8 mouse cellular contexts compared by ENCODE assay signal in genomic region chr7:80199286-80199685, GRCm38 (mm10). TPM values are rescaled to one million over a fixed set of nuclear protein-coding genes. Genes with fewer than 3 reads are reported as not detected.
DNase-seq lines count a peak whose midpoint lies in the region; ATAC-seq and TF ChIP-seq lines count a peak whose summit lies in the region.

No protein-coding gene starts in this region.

- H3K4me2 ChIP-seq in heart, embryonic 16.5 days (ENCODE audit: low read depth, low read length) = peak overlapping the region; percentile 81
- peak overlapping the region; percentile 80 for H3K4me2 ChIP-seq in hindbrain, embryonic 16.5 days (ENCODE audit: low read length)
- peak overlapping the region; percentile 60 for H3K4me2 ChIP-seq in midbrain, embryonic 14.5 days (ENCODE audit: low read length)

- no peak for DNase-seq in heart, adult 8-10 months (ENCODE audit: low spot score)
- DNase-seq in midbrain, embryonic 14.5 days = no peak
- no peak for DNase-seq in urinary bladder, postnatal 14 days (ENCODE audit: low spot score)
- DNase-seq in retina, embryonic 14.5 days (ENCODE audit: low spot score) = no peak

- peak overlapping the region; percentile 84; the same call in 1 of the 2 replicates for H3K27ac ChIP-seq in heart, embryonic 16.5 days (ENCODE audit: low read length)
- H3K27ac ChIP-seq in bone marrow macrophage, adult 2 months (ENCODE audit: insufficient read depth, low read depth, low read length) = no peak overlapping the region
- H3K27ac ChIP-seq in hindbrain, embryonic 16.5 days (ENCODE audit: low read depth, low read length) = peak overlapping the region; percentile 96
- peak overlapping the region; percentile 97 for H3K27ac ChIP-seq in midbrain, embryonic 14.5 days (replicated peaks; ENCODE audit: low read depth, low read length)

- H3K27me3 ChIP-seq in heart, embryonic 16.5 days (ENCODE audit: control insufficient read depth, insufficient read depth, low read length) = no peaks in the 10 kb centered on the region
- H3K27me3 ChIP-seq in hindbrain, embryonic 16.5 days (replicated peaks; ENCODE audit: control insufficient read depth, insufficient read depth, low read length) = no peaks in the 10 kb centered on the region
- no peaks in the 10 kb centered on the region for H3K27me3 ChIP-seq in midbrain, embryonic 14.5 days (ENCODE audit: control insufficient read depth, insufficient read depth, low read length)

- H3K36me3 ChIP-seq in heart, embryonic 16.5 days (ENCODE audit: control insufficient read depth, insufficient read depth) = no peaks in the 10 kb centered on the region
- H3K36me3 ChIP-seq in hindbrain, embryonic 16.5 days (ENCODE audit: control insufficient read depth, insufficient read depth, low read length) = no peaks in the 10 kb centered on the region
- no peaks in the 10 kb centered on the region for H3K36me3 ChIP-seq in midbrain, embryonic 14.5 days (ENCODE audit: control insufficient read depth, insufficient read depth, low read length)

- peaks cover 30% of the 10 kb centered on the region for H3K4me1 ChIP-seq in heart, embryonic 16.5 days (ENCODE audit: control insufficient read depth, insufficient read depth, low read length)
- H3K4me1 ChIP-seq in bone marrow macrophage, adult 2 months (ENCODE audit: control insufficient read depth, insufficient read depth, low read length) = peaks cover 26% of the 10 kb centered on the region
- peaks cover 64% of the 10 kb centered on the region for H3K4me1 ChIP-seq in hindbrain, embryonic 16.5 days (ENCODE audit: control insufficient read depth, insufficient read depth, low read depth, low read length)
- H3K4me1 ChIP-seq in midbrain, embryonic 14.5 days (ENCODE audit: control insufficient read depth, insufficient read depth, low read length) = peaks cover 64% of the 10 kb centered on the region

- WGBS in heart, embryonic 16.5 days = 39% methylated on average over 6 of the region's 6 CpGs
- 29% methylated on average over 6 of the region's 6 CpGs for WGBS in hindbrain, embryonic 16.5 days
- 31% methylated on average over 6 of the region's 6 CpGs for WGBS in midbrain, embryonic 14.5 days

- no peak for ATAC-seq in heart, embryonic 16.5 days (replicated peaks; ENCODE audit: extremely low read depth, insufficient read depth, low FRiP score)
- no peak for ATAC-seq in hindbrain, embryonic 16.5 days
- no peak for ATAC-seq in midbrain, embryonic 14.5 days (ENCODE audit: low FRiP score, low TSS enrichment)
- ATAC-seq in megakaryocyte progenitor cell, adult 5-6 weeks (replicated peaks; ENCODE audit: poor library complexity) = no peak

- no peak for TF ChIP-seq CTCF in bone marrow macrophage, adult 2 months (IDR thresholded peaks at IDR 0.05; ENCODE audit: low read depth, low read length)

- peak overlapping the region; percentile 76 for H3K9ac ChIP-seq in heart, embryonic 16.5 days (ENCODE audit: low read length)
- H3K9ac ChIP-seq in hindbrain, embryonic 16.5 days (ENCODE audit: low read depth, low read length) = peak overlapping the region; percentile 85
- H3K9ac ChIP-seq in midbrain, embryonic 14.5 days (replicated peaks; ENCODE audit: low read length) = peak overlapping the region; percentile 86

- H3K4me3 ChIP-seq in heart, embryonic 16.5 days (ENCODE audit: low read length) = peak overlapping the region; percentile 68
- peak overlapping the region; percentile 96 for H3K4me3 ChIP-seq in bone marrow macrophage, adult 2 months (ENCODE audit: insufficient read depth, low read length)
- H3K4me3 ChIP-seq in hindbrain, embryonic 16.5 days (ENCODE audit: low read length) = peak overlapping the region; percentile 77
- H3K4me3 ChIP-seq in midbrain, embryonic 14.5 days (replicated peaks; ENCODE audit: low read depth, low read length) = peak overlapping the region; percentile 75

- H3K9me3 ChIP-seq in heart, embryonic 16.5 days (replicated peaks; ENCODE audit: control insufficient read depth, low read length) = no peaks in the 10 kb centered on the region
- H3K9me3 ChIP-seq in hindbrain, embryonic 16.5 days (ENCODE audit: control insufficient read depth, low read length) = no peaks in the 10 kb centered on the region
- H3K9me3 ChIP-seq in midbrain, embryonic 14.5 days (ENCODE audit: control insufficient read depth, low read length) = no peaks in the 10 kb centered on the region

- no peak for TF ChIP-seq POLR2A in bone marrow macrophage, adult 2 months (IDR thresholded peaks at IDR 0.05; ENCODE audit: borderline replicate concordance, low read depth, low read length)

RNA-seq across cellular contexts. Expression of gene Sema4b, which starts 12.6 kb away (rescaled TPM):
- polyA plus RNA-seq in heart, embryonic 16.5 days (2015; fragmentation: Nextera tagmentation; extraction: Ambion mirVana) = 12.1 and 14.4 TPM in 2 replicates
- total RNA-seq in heart, adult 8-10 months (2022) = 10 to 100 TPM; 10.9 to 14.0 (median 11.7) TPM
- polyA plus RNA-seq in bone marrow macrophage, adult 2 months (2012; ENCODE audit: insufficient read depth, insufficient read length, missing spikeins) = 11.1 and 13.5 TPM in 2 replicates
- 21.1 and 24.3 TPM in 2 replicates for polyA plus RNA-seq in hindbrain, embryonic 16.5 days (2015; fragmentation: Nextera tagmentation; extraction: Ambion mirVana)
- 19.8 and 21.9 TPM in 2 replicates for polyA plus RNA-seq in midbrain, embryonic 14.5 days (2014; fragmentation: Nextera tagmentation; extraction: Ambion mirVana)
- total RNA-seq in megakaryocyte progenitor cell, adult 5-6 weeks (2015) = 6.6 and 7.7 TPM in 2 replicates
- 5.3 and 8.1 TPM in 2 replicates for total RNA-seq in megakaryocyte progenitor cell, adult 5-6 weeks (2017)

RNA-seq across cellular contexts. Expression of gene Cib1, which starts 33.3 kb away (rescaled TPM):
- polyA plus RNA-seq in heart, embryonic 16.5 days (2015; fragmentation: Nextera tagmentation; extraction: Ambion mirVana) = 65.6 and 65.9 TPM in 2 replicates
- 10 to 100 TPM; 12.7 to 19.1 (median 16.5) TPM for total RNA-seq in heart, adult 8-10 months (2022)
- polyA plus RNA-seq in bone marrow macrophage, adult 2 months (2012; ENCODE audit: insufficient read depth, insufficient read length, missing spikeins) = 69.3 and 76.2 TPM in 2 replicates
- 42.4 and 42.6 TPM in 2 replicates for polyA plus RNA-seq in hindbrain, embryonic 16.5 days (2015; fragmentation: Nextera tagmentation; extraction: Ambion mirVana)
- 24.2 and 26.7 TPM in 2 replicates for polyA plus RNA-seq in midbrain, embryonic 14.5 days (2014; fragmentation: Nextera tagmentation; extraction: Ambion mirVana)
- 65.0 and 67.2 TPM in 2 replicates for total RNA-seq in megakaryocyte progenitor cell, adult 5-6 weeks (2015)
- total RNA-seq in megakaryocyte progenitor cell, adult 5-6 weeks (2017) = 32.7 and 43.8 TPM in 2 replicates

RNA-seq across cellular contexts. Expression of gene Gdpgp1, which starts 33.4 kb away (rescaled TPM):
- 3.2 and 4.2 TPM in 2 replicates for polyA plus RNA-seq in heart, embryonic 16.5 days (2015; fragmentation: Nextera tagmentation; extraction: Ambion mirVana)
- total RNA-seq in heart, adult 8-10 months (2022) = 1 to 10 TPM; 1.7 to 2.1 (median 2.0) TPM
- polyA plus RNA-seq in bone marrow macrophage, adult 2 months (2012; ENCODE audit: insufficient read depth, insufficient read length, missing spikeins) = 3.1 and 3.5 TPM in 2 replicates
- 4.5 and 4.9 TPM in 2 replicates for polyA plus RNA-seq in hindbrain, embryonic 16.5 days (2015; fragmentation: Nextera tagmentation; extraction: Ambion mirVana)
- polyA plus RNA-seq in midbrain, embryonic 14.5 days (2014; fragmentation: Nextera tagmentation; extraction: Ambion mirVana) = 4.0 TPM in 2 replicates
- 7.1 TPM in 2 replicates for total RNA-seq in megakaryocyte progenitor cell, adult 5-6 weeks (2015)
- total RNA-seq in megakaryocyte progenitor cell, adult 5-6 weeks (2017) = 2.0 and 2.4 TPM in 2 replicates

RNA-seq across cellular contexts. Expression of gene Ttll13, which starts 46.9 kb away (rescaled TPM):
- polyA plus RNA-seq in heart, embryonic 16.5 days (2015; fragmentation: Nextera tagmentation; extraction: Ambion mirVana) = 0.60 and 1.2 TPM in 2 replicates
- under 1 TPM; 0.19 to 0.72 (median 0.24) TPM for total RNA-seq in heart, adult 8-10 months (2022)
- not detected in 2 replicates for polyA plus RNA-seq in bone marrow macrophage, adult 2 months (2012; ENCODE audit: insufficient read depth, insufficient read length, missing spikeins)
- 3.3 TPM in 2 replicates for polyA plus RNA-seq in hindbrain, embryonic 16.5 days (2015; fragmentation: Nextera tagmentation; extraction: Ambion mirVana)
- 1.2 and 2.2 TPM in 2 replicates for polyA plus RNA-seq in midbrain, embryonic 14.5 days (2014; fragmentation: Nextera tagmentation; extraction: Ambion mirVana)
- 1.5 TPM in 1 of 2 replicates, not detected in the other for total RNA-seq in megakaryocyte progenitor cell, adult 5-6 weeks (2015)
- total RNA-seq in megakaryocyte progenitor cell, adult 5-6 weeks (2017) = not detected in 2 replicates
